Mouse (Mus musculus) CH12.LX (cell line): ENCODE results near the gene Kif26a.

ENCODE experiments used
- CTCF ChIP-seq, 2 experiments: IDR thresholded peaks in 1 of 2; conservative IDR thresholded peaks in 1 of 2; 2 replicates each; pipeline ENCODE4 v1.5.1; 2011 to 2012; ENCODE audit warnings: low read depth in 2 of 2, low read length in 2 of 2, improper control_type of control experiment in 1 of 2, inconsistent platforms in 1 of 2, mild to moderate bottlenecking in 1 of 2, moderate library complexity in 1 of 2
- MAFK ChIP-seq: IDR thresholded peaks from 2 replicates; pipeline ENCODE4 v1.6.1; 2011; ENCODE audit warnings: low read length, improper control_type of control experiment; ENCODE audit not compliant: insufficient replicate concordance
- NELFE ChIP-seq: IDR thresholded peaks from 2 replicates; pipeline ENCODE4 v1.6.1; 2011; ENCODE audit warnings: low read depth, low read length, improper control_type of control experiment
- RCOR1 ChIP-seq: conservative IDR thresholded peaks from 2 replicates; pipeline ENCODE4 v1.6.1; 2012; ENCODE audit warnings: low read depth, mild to moderate bottlenecking, inconsistent platforms, low read length, improper control_type of control experiment
- ZC3H11A ChIP-seq: IDR thresholded peaks from 2 replicates; pipeline ENCODE4 v1.6.1; 2012; ENCODE audit warnings: low read depth, mild to moderate bottlenecking, inconsistent platforms, low read length, improper control_type of control experiment

- no peak for TF ChIP-seq ZC3H11A
- TF ChIP-seq CTCF (conservative IDR thresholded peaks at IDR 0.05 in 1 of 2, IDR thresholded peaks at IDR 0.05 in 1 of 2; ENCODE audit: low read depth in 2 of 2, low read length in 2 of 2) = no peak
- no peak for TF ChIP-seq RCOR1
- no peak for TF ChIP-seq MAFK
- TF ChIP-seq NELFE = no peak
Measured at GRCm38 (mm10) chr12:112163981-112164839, 18.2 kb downstream of the Kif26a start.
